Mouse (Mus musculus) common myeloid progenitor, adult 5-6 weeks (primary cell): ENCODE results near the gene Hnrnph3. TPM values are rescaled to one million over a fixed set of nuclear protein-coding genes. Genes with fewer than 3 reads are reported as not detected.

Source experiments
- ATAC-seq: replicated peaks from 2 replicates; pipeline ENCODE4 v1.8.0; 2016; ENCODE audit warnings: low read depth, mild to moderate bottlenecking, moderate TSS enrichment, inconsistent platforms; ENCODE audit not compliant: poor library complexity, severe bottlenecking
- total RNA-seq: library from RNA; stranded (forward); fragments of 200-1000, 187-1606 nt; gene quantifications from 2 replicates; pipeline ENCODE4 v1.2.3, GENCODE M21; 2017

Hnrnph3 gene
- total RNA-seq, 1 experiment from 2014 or later = 49.4 TPM

GRCm38 (mm10) chr10:63003252-63003651, 20.8 kb downstream of the Hnrnph3 start:
- ATAC-seq = no peak

DNA sequence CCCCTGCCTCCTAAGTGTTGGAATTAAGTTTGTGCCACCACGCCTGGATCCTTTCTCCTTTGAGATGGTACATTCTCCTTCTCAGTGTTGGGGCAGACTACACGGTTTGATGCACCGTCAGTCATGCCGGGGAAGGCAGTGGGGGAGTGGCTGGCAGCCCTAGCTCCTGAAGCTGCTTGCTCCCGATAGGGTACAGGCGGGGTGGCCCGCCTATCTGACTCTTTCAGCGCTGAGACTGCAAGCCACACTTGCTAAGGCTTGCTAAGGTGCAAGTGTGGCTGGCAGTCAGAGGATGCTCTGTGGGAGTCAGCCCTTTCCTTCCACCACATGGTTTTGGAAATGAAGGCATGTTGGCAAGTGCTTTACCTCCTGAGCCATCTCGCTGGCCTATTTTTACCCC, 23.4 kb downstream of the Hnrnph3 start:
- ATAC-seq = no peak; the same call in 1 of the 2 replicates

GRCm38 (mm10) chr10:62993991-62994390, 30.0 kb downstream of the Hnrnph3 start:
- no peak for ATAC-seq

DNA sequence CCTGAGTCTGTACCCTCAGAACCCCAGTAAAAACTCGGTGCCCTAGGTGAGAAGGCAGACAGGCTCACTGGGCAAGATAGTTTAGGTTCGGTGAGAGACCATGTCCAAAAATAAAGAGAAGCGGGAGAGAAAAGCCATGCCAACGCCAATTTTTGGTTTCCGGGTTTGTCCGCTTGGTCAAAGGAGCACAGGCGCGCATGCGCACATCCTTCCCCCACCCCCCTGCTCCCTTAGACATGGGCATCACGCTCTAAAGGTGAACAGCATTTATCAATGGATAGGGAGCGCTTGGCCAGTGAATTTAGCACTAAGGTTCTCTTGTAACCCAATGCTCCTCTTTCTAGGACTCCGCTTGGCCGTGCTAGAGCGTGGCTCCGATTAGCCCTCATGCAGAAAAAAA, 33.4 kb downstream of the Hnrnph3 start:
- no peak for ATAC-seq

- peak; percentile 39; the same call in 1 of the 2 replicates for ATAC-seq
Measured at GRCm38 (mm10) chr10:62987341-62987740, 36.7 kb downstream of the Hnrnph3 start.

- no peak for ATAC-seq
Measured at GRCm38 (mm10) chr10:62984495-62984894, 39.5 kb downstream of the Hnrnph3 start.

GRCm38 (mm10) chr10:62984072-62984471, 39.9 kb downstream of the Hnrnph3 start:
- no peak for ATAC-seq

- peak; percentile 70 for ATAC-seq
Measured at GRCm38 (mm10) chr10:62980039-62980954, 43.7 kb downstream of the Hnrnph3 start, which contains the start of gene Rufy2. Gene Rufy2, plus strand, starts transcription at chr10:62980223.

- ATAC-seq = no peak
Measured at GRCm38 (mm10) chr10:62979667-62980038, 44.4 kb downstream of the Hnrnph3 start.

- ATAC-seq = no peak
Measured at GRCm38 (mm10) chr10:62971821-62972220, 52.2 kb downstream of the Hnrnph3 start.

GRCm38 (mm10) chr10:62966291-62966690, 57.7 kb downstream of the Hnrnph3 start:
- no peak for ATAC-seq

- ATAC-seq = no peak
Measured at GRCm38 (mm10) chr10:62965796-62966195, 58.2 kb downstream of the Hnrnph3 start.

Other genes starting within 250 kb of the Hnrnph3 start
- gene Ccar1, start 231.9 kb downstream of the Hnrnph3 start, total RNA-seq = 135 and 141 TPM in 2 replicates
- gene Tet1, start 115.2 kb downstream of the Hnrnph3 start, total RNA-seq = 16.6 and 20.7 TPM in 2 replicates
- 18.1 and 20.7 TPM in 2 replicates for gene Slc25a16, start 103.6 kb downstream of the Hnrnph3 start, total RNA-seq
- gene Dna2, start 77.2 kb downstream of the Hnrnph3 start, total RNA-seq = 32.5 and 37.6 TPM in 2 replicates
- gene Rufy2, start 44.0 kb downstream of the Hnrnph3 start, total RNA-seq = 9.1 and 21.6 TPM in 2 replicates
- gene Pbld2, start 98 bp upstream of the Hnrnph3 start, total RNA-seq = 0.09 TPM in 1 of 2 replicates, not detected in the other
- not detected in 2 replicates for gene Pbld1, start 35.9 kb upstream of the Hnrnph3 start, total RNA-seq
- not detected in 2 replicates for gene Atoh7, start 75.4 kb upstream of the Hnrnph3 start, total RNA-seq
- not detected in 2 replicates for gene Mypn, start 179.7 kb upstream of the Hnrnph3 start, total RNA-seq
- gene Herc4, start 219.6 kb upstream of the Hnrnph3 start, total RNA-seq = 60.8 and 69.6 TPM in 2 replicates